Mouse (Mus musculus): ENCODE measurements around the gene 4932438H23Rik.

DNA sequence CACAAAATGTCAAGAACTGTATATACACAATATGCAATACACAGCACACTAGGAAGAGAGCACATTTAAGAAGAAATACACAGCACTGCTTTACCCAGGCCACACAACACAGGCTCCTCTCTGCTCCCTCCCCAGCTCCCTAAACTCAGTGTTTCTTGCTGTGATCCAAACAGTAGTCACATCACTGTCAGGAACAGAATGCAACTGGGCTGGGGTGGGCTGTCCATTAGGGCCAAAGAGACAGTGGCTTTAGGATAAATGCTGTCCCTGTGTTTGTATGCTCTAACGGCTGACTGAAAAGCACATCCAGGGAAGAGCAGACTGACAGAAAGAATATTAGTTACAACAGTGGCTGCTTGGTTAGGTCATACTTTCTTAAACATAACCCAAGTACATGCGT lies 65.0 kb downstream of the 4932438H23Rik start:
- TF ChIP-seq CTCF (IDR thresholded peaks at IDR 0.05; ENCODE audit: insufficient read depth, low read length) (no peak), POLR2A (IDR thresholded peaks at IDR 0.05; ENCODE audit: borderline replicate concordance, extremely low read depth, low read depth, low read length) (no peak)

Measured in lung, adult 2 months (tissue).